Mouse (Mus musculus) limb, embryonic 15.5 days (tissue): ENCODE measurements around the gene Rpl14. TPM values are rescaled to one million over a fixed set of nuclear protein-coding genes. Genes with fewer than 3 reads are reported as not detected.

Source experiments
- ATAC-seq: fragments of 200-750 bp; cut with Nextera tagmentation; 2 replicates; pipeline ENCODE4 v1.8.0; 2017; ENCODE audit warnings: low read depth, moderate TSS enrichment; ENCODE audit not compliant: insufficient number of reproducible peaks, low FRiP score, low TSS enrichment
- H3K27ac ChIP-seq: fragments of 300-500 bp; sonication (generic); 2 replicates; pipeline ENCODE4 v1.5.1; 2015; ENCODE audit warnings: moderate library complexity, mild to moderate bottlenecking, inconsistent platforms
- H3K27me3 ChIP-seq: fragments of 300-500 bp; sonication (generic); 2 replicates; pipeline ENCODE4 v1.6.1; 2015; ENCODE audit warnings: inconsistent platforms
- H3K36me3 ChIP-seq: fragments of 300-500 bp; sonication (generic); 2 replicates; pipeline ENCODE4 v1.6.1; 2015; ENCODE audit warnings: inconsistent platforms
- H3K4me1 ChIP-seq: fragments of 300-500 bp; sonication (generic); 2 replicates; pipeline ENCODE4 v1.6.1; 2015; ENCODE audit warnings: inconsistent platforms
- H3K4me2 ChIP-seq: fragments of 300-500 bp; sonication (generic); 2 replicates; pipeline ENCODE4 v1.6.1; 2015; ENCODE audit warnings: mild to moderate bottlenecking, inconsistent platforms
- H3K4me3 ChIP-seq: fragments of 300-500 bp; sonication (generic); 2 replicates; pipeline ENCODE4 v1.5.1; 2015; ENCODE audit warnings: mild to moderate bottlenecking, inconsistent platforms
- H3K9ac ChIP-seq: fragments of 300-500 bp; sonication (generic); 2 replicates; pipeline ENCODE4 v1.6.1; 2015; ENCODE audit warnings: inconsistent platforms
- H3K9me3 ChIP-seq: fragments of 300-500 bp; sonication (generic); 2 replicates; pipeline ENCODE4 v1.6.1; 2016; ENCODE audit warnings: inconsistent platforms
- WGBS: fragments of 180-500 bp; shearing (Covaris S2); methylation state at CpG from one replicate; pipeline ENCODE4 v1.1.7; 2015; 5-methylcytosine and 5-hydroxymethylcytosine counted together
- polyA plus RNA-seq: library from polyadenylated mRNA; unstranded; fragments of >200 nt; fragmentation: Nextera tagmentation; extraction: Ambion mirVana; gene quantifications from 2 replicates; pipeline ENCODE4 v1.2.1, GENCODE M21; 2015

The Rpl14 gene
- polyA plus RNA-seq, 1 experiment from 2014 or later: 819 TPM

DNA sequence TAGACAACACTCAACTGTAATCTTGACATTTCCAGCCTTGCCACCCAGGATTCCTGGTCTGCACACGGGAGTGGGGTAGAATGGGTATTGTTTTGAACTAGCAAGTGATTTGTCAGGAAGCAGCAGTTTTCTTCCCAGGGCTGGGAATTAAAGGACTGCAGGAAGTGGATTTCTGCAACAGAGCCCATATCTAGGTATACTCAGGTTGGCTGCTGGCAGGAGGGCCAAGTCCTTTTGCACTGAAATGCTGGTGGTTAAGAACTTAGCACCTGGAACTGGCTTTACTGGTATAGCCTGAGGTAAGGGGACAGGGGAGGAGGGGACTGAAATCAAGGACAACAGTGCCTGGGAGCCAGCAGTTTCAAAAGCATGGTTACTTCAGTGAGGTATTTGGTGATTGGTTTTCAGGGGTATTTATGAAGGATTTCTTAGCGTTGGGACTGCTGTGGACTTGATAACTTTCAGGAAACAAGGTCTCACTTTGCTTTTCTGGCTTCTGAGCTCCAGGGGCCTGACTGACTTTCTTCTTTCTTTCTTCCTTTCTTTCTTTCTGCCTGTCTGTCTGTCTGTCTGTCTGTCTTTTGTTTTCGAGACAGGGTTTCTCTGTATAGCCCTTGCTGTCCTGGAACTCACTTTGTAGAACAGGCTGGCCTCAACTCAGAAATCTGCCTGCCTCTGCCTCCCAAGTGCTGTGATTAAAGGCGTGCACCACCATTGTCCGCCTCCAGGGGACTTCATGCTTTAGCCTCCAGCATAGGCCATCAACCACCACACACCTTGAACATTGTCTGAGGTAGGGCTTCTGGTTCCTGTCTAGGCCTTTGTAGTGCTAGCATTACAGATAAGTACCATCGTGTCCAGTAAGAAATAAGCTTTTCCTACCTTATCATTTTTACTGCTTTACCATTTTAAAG, 4.8 kb downstream of the Rpl14 start:
- Histone ChIP-seq H3K4me1 (peaks cover 26% of the 10 kb centered on the region), H3K27me3 (no peaks in the 10 kb centered on the region), H3K9ac (no peak overlapping the region), H3K27ac (peak overlapping the region; percentile 4; the same call in 1 of the 2 replicates), H3K4me3 (0 out of 2 replicates have a peak overlapping the region, but pooled peaks have one; percentile 70), H3K4me2 (no peak overlapping the region), H3K36me3 (peaks cover 38% of the 10 kb centered on the region), H3K9me3 (no peaks in the 10 kb centered on the region)
- WGBS: 56% methylated on average over 6 of the region's 6 CpGs
- no peak for ATAC-seq

GRCm38 (mm10) chr9:120576662-120577013, 5.4 kb downstream of the Rpl14 start:
- peaks cover 38% of the 10 kb centered on the region for H3K36me3 ChIP-seq
- peak overlapping the region; percentile 70; the same call in 1 of the 2 replicates for H3K4me3 ChIP-seq
- H3K4me1 ChIP-seq: peaks cover 26% of the 10 kb centered on the region
- no peaks in the 10 kb centered on the region for H3K9me3 ChIP-seq
- H3K27me3 ChIP-seq: no peaks in the 10 kb centered on the region
- peak overlapping the region; percentile 79 for H3K4me2 ChIP-seq
- H3K27ac ChIP-seq: no peak overlapping the region; the same call in none of the 2 replicates
- no peak overlapping the region for H3K9ac ChIP-seq
- WGBS: 6% methylated on average over 4 of the region's 4 CpGs
- ATAC-seq: no peak

DNA sequence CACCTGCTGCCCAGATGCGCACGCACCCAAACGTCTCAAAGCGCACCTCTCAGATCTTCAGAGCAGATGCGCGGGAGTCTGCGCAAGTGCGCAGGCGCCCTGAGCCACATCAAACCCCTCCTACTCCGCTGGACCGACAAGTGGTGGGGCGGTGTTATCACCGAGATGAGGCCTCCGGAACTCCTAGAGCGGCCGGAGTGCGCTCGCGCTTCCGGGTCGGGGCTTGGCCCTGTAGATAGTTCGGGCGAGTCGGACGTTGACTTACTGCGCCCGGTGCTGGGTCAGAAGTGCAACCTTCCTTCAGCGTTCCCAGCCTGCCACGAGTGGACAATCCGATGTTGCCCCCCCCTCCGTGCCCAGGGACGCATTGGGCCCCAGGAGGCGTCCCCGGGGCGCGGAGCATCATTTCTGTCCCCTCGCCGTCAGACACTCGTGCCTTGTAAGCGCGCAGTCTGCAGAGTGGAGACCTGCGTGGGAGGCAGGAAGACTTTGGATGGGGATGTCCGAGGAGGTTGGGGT, 5.9 kb downstream of the Rpl14 start:
- Histone ChIP-seq H3K9ac (peak overlapping the region; percentile 83), H3K9me3 (no peaks in the 10 kb centered on the region), H3K4me3 (peak overlapping the region; percentile 70), H3K36me3 (peaks cover 38% of the 10 kb centered on the region), H3K4me1 (peaks cover 28% of the 10 kb centered on the region), H3K27me3 (no peaks in the 10 kb centered on the region), H3K4me2 (peak overlapping the region; percentile 79), H3K27ac (peak overlapping the region; percentile 78)
- peak; percentile 83 for ATAC-seq
- under 1% methylated on average over 43 of the region's 43 CpGs for WGBS

DNA sequence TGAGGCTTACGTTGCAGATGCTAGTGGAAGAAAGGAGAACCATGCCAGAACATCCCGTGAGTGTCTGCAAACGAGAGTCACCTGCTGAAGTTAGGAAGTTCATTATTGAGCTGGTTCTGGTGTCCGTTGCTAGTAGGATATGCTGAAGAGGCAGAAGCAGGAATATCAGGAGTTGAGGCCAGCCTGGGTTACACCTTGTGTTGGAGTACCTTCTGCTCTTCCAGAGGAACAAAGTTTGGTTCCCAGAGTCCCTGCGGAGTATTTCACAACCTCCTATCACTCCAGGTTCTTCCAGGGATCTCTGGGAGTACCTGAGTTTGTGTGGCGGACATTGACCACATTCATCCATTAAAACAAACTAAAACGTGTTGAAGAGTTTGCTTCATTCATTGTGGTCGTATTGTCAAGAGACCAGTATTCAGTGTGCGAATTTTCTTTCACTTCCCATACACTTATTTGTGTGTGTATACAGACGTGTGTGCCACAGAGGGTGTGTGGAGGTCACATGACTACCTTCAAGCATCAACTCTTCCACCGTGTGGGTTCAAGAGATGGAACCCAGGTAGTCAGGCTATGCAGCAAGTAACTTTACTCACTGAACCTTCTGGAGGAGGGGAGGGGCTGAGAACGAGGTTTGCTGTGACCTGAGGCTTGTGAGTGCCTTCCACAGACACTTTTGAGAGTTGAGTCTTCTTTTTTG, 6.6 kb downstream of the Rpl14 start:
- peak overlapping the region; percentile 83 for H3K9ac ChIP-seq
- no peak for ATAC-seq
- no peaks in the 10 kb centered on the region for H3K9me3 ChIP-seq
- peak overlapping the region; percentile 70 for H3K4me3 ChIP-seq
- peak overlapping the region; percentile 78; the same call in 1 of the 2 replicates for H3K27ac ChIP-seq
- peaks cover 26% of the 10 kb centered on the region for H3K4me1 ChIP-seq
- H3K4me2 ChIP-seq: peak overlapping the region; percentile 79
- WGBS: 53% methylated on average over 12 of the region's 12 CpGs
- H3K27me3 ChIP-seq: no peaks in the 10 kb centered on the region
- peaks cover 33% of the 10 kb centered on the region for H3K36me3 ChIP-seq

GRCm38 (mm10) chr9:120578701-120579100, 7.5 kb downstream of the Rpl14 start:
- no peak overlapping the region for H3K4me2 ChIP-seq
- H3K9ac ChIP-seq: no peak overlapping the region
- H3K4me1 ChIP-seq: peaks cover 29% of the 10 kb centered on the region
- ATAC-seq: no peak
- H3K9me3 ChIP-seq: no peaks in the 10 kb centered on the region
- H3K36me3 ChIP-seq: peaks cover 24% of the 10 kb centered on the region
- H3K4me3 ChIP-seq: no peak overlapping the region
- H3K27me3 ChIP-seq: no peaks in the 10 kb centered on the region
- WGBS: 58% methylated on average over 6 of the region's 6 CpGs
- no peak overlapping the region for H3K27ac ChIP-seq

GRCm38 (mm10) chr9:120579808-120580207, 8.6 kb downstream of the Rpl14 start:
- 81% methylated on average over 7 of the region's 7 CpGs for WGBS
- Histone ChIP-seq H3K27me3 (no peaks in the 10 kb centered on the region), H3K27ac (no peak overlapping the region), H3K4me1 (peaks cover 29% of the 10 kb centered on the region), H3K4me3 (no peak overlapping the region), H3K9ac (no peak overlapping the region), H3K4me2 (no peak overlapping the region), H3K9me3 (no peaks in the 10 kb centered on the region), H3K36me3 (peaks cover 13% of the 10 kb centered on the region)
- no peak for ATAC-seq

GRCm38 (mm10) chr9:120581941-120582618, 10.8 kb downstream of the Rpl14 start:
- Histone ChIP-seq H3K36me3 (no peaks in the 10 kb centered on the region), H3K9me3 (no peaks in the 10 kb centered on the region), H3K4me1 (peaks cover 22% of the 10 kb centered on the region), H3K4me3 (peak overlapping the region; percentile 43), H3K27ac (peak overlapping the region; percentile 86), H3K27me3 (no peaks in the 10 kb centered on the region), H3K4me2 (peak overlapping the region; percentile 88), H3K9ac (peak overlapping the region; percentile 42)
- ATAC-seq: peak; percentile 59; the same call in 1 of the 2 replicates
- WGBS: 12% methylated on average over 21 of the region's 21 CpGs

DNA sequence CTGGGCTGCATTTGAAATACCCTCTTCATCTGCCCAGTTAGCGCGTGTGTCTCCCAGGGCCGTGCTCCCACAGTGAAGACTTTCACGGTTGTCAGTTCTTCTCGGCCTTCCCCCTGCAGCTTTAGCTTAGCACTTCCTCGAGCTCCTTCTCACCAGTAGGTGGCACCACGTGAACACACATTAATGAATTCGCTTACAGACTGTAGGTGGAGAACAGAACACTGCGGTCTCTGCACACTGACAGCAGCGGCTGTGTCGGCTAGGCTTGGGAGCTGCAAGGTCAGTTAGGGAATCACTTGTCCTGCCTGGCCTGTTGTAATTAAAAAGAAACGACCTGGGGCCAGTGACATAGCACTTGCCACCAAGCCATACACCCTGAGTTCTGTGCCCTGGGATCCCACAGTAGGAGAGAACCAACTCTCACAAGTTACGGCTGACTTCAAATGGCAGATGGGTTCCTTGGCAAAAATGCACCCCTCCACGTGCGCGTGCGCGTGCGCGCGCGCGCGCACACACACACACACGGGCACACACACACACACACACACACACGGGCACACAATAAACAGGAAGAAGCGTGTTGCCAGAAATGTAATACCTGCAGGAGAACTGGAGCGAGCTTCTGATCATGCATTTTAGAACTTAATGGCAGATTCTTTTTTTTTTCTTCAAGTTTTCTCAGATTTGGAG, 11.5 kb downstream of the Rpl14 start:
- Histone ChIP-seq H3K27me3 (no peaks in the 10 kb centered on the region), H3K9ac (peak overlapping the region; percentile 42), H3K4me2 (peak overlapping the region; percentile 88), H3K36me3 (no peaks in the 10 kb centered on the region), H3K4me1 (peaks cover 16% of the 10 kb centered on the region), H3K9me3 (no peaks in the 10 kb centered on the region), H3K27ac (peak overlapping the region; percentile 86), H3K4me3 (peak overlapping the region; percentile 43)
- ATAC-seq: peak; percentile 77
- WGBS: 6% methylated on average over 28 of the region's 28 CpGs

GRCm38 (mm10) chr9:120583314-120583713, 12.1 kb downstream of the Rpl14 start:
- Histone ChIP-seq H3K27me3 (no peaks in the 10 kb centered on the region), H3K9ac (no peak overlapping the region), H3K27ac (peak overlapping the region; percentile 86; the same call in 1 of the 2 replicates), H3K4me3 (peak overlapping the region; percentile 43), H3K9me3 (no peaks in the 10 kb centered on the region), H3K4me2 (peak overlapping the region; percentile 88), H3K36me3 (no peaks in the 10 kb centered on the region), H3K4me1 (peaks cover 14% of the 10 kb centered on the region)
- 66% methylated on average over 3 of the region's 3 CpGs for WGBS
- ATAC-seq: no peak

DNA sequence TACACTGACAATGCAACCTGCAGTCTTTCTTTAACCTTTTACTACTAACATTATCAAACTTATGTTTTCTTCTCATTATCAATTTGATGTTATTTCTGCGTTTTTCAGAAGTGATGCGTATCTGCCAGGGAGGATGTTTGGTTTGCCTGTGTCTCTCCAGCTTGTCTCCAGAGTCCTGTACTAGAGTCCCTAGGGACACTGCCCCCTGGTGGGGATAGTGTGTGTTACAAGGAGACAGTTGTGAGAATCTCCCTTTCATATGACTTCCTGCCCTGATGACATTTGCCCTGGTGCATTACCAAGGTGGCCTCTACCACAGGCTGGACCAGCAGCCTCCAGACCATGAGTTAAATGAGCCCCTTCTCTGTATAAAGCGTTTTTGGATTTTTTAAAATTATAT, 15.3 kb downstream of the Rpl14 start:
- no peak for ATAC-seq
- Histone ChIP-seq H3K4me1 (peaks cover 14% of the 10 kb centered on the region), H3K9me3 (no peaks in the 10 kb centered on the region), H3K27me3 (no peaks in the 10 kb centered on the region), H3K36me3 (no peaks in the 10 kb centered on the region), H3K4me2 (no peak overlapping the region), H3K9ac (no peak overlapping the region), H3K27ac (no peak overlapping the region), H3K4me3 (no peak overlapping the region)
- 10% methylated on average over 3 of the region's 3 CpGs for WGBS

GRCm38 (mm10) chr9:120591490-120591889, 20.2 kb downstream of the Rpl14 start:
- Histone ChIP-seq H3K36me3 (no peaks in the 10 kb centered on the region), H3K27me3 (no peaks in the 10 kb centered on the region), H3K9me3 (no peaks in the 10 kb centered on the region), H3K9ac (no peak overlapping the region), H3K4me3 (no peak overlapping the region), H3K27ac (no peak overlapping the region), H3K4me2 (no peak overlapping the region), H3K4me1 (0 out of 2 replicates have a peak, but pooled peaks cover 2% of the 10 kb centered on the region)
- ATAC-seq: no peak
- 4% methylated on average over 9 of the region's 9 CpGs for WGBS
